Mouse (Mus musculus): ENCODE measurements around the gene Kmt5b. TPM values are rescaled to one million over a fixed set of nuclear protein-coding genes. Genes with fewer than 3 reads are reported as not detected.

Kmt5b gene
- polyA plus RNA-seq, 1 experiment, result 5.6 TPM

- TF ChIP-seq CEBPB (IDR thresholded peaks at IDR 0.05; ENCODE audit: low read depth) (no peak), MYOD1 (IDR thresholded peaks at IDR 0.05; ENCODE audit: control insufficient read depth, insufficient read length, low read depth) (peak; percentile 49), CTCF (IDR thresholded peaks at IDR 0.05; ENCODE audit: control insufficient read depth, insufficient read depth, insufficient read length) (no peak), USF1 (IDR thresholded peaks at IDR 0.05; ENCODE audit: low read depth) (peak; percentile 69), FOSL1 (IDR thresholded peaks at IDR 0.05; ENCODE audit: insufficient read depth, low read length, poor library complexity, severe bottlenecking) (no peak)
- Histone ChIP-seq H3K4me3 (ENCODE audit: insufficient read depth, poor library complexity, severe bottlenecking) (no peak overlapping the region), H3K27me3 (ENCODE audit: control insufficient read depth, insufficient read depth, insufficient read length) (no peaks in the 10 kb centered on the region), H3K79me2 (ENCODE audit: control insufficient read depth, insufficient read depth) (no peaks in the 10 kb centered on the region), H3K79me3 (ENCODE audit: low read depth) (no peaks in the 10 kb centered on the region), H3K36me3 (ENCODE audit: control insufficient read depth, insufficient read depth) (no peaks in the 10 kb centered on the region), H3ac (ENCODE audit: control insufficient read depth, insufficient read length, low read depth) (no peak overlapping the region)
Measured at GRCm38 (mm10) chr19:3840214-3840651, 73.0 kb downstream of the Kmt5b start.

- no peaks in the 10 kb centered on the region for H3K79me2 ChIP-seq (ENCODE audit: control insufficient read depth, insufficient read depth)
- no peak overlapping the region for H3ac ChIP-seq (ENCODE audit: control insufficient read depth, insufficient read length, low read depth)
- H3K79me3 ChIP-seq (ENCODE audit: low read depth), result no peaks in the 10 kb centered on the region
- no peaks in the 10 kb centered on the region for H3K36me3 ChIP-seq (ENCODE audit: control insufficient read depth, insufficient read depth)
- H3K4me3 ChIP-seq (ENCODE audit: insufficient read depth, poor library complexity, severe bottlenecking), result no peak overlapping the region
- TF ChIP-seq CEBPB (IDR thresholded peaks at IDR 0.05; ENCODE audit: low read depth) (no peak), MYOG (IDR thresholded peaks at IDR 0.05; ENCODE audit: control insufficient read depth, extremely low read depth, insufficient read length) (no peak)
- H3K27me3 ChIP-seq (ENCODE audit: control insufficient read depth, insufficient read depth, insufficient read length), result no peaks in the 10 kb centered on the region
Measured at GRCm38 (mm10) chr19:3840685-3841084, 73.5 kb downstream of the Kmt5b start.

DNA sequence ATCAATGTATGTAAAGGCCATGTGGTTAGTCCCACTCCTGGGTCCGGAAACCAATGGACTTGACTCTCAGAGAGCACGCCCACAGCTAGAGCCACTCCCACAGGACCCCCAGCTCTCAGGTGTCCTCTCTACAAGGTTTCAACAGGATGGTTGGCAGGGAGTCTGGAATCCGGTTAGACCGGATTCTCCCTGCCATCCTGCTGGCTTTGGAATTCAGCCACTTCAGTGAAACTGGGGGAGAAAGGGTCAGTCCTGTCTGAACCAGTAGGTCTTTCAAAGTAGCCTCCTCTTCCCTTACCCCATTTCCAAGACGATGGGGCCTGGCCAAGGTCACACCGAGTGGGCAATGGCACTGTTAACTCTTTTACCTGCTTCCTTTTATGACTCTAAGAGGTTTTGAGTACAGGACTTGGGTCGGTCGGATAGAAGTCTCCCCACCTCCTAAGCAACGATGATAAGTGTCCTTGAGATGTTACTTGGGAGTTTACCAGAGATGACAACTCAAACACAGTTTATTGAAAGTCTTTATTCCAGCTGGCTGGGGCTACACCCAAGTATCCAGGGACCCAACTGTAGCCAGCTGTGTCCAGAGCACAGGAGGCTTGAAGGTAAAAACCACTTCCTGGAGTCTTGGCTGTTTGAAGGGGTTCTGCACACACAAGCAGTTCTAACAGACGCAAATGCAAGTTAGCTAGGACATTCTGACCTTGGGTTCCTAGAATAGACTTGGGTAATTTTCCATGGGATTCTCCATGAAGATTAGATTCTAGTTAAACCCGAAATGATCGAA is 75.3 kb downstream of the Kmt5b start:
- TF ChIP-seq MYOG (IDR thresholded peaks at IDR 0.05; ENCODE audit: control insufficient read depth, extremely low read depth, insufficient read length) (no peak), USF1 (IDR thresholded peaks at IDR 0.05; ENCODE audit: low read depth) (no peak), CTCF (IDR thresholded peaks at IDR 0.05; ENCODE audit: control insufficient read depth, insufficient read depth, insufficient read length) (no peak), CEBPB (IDR thresholded peaks at IDR 0.05; ENCODE audit: low read depth) (no peak), FOSL1 (IDR thresholded peaks at IDR 0.05; ENCODE audit: insufficient read depth, low read length, poor library complexity, severe bottlenecking) (no peak), MYOD1 (IDR thresholded peaks at IDR 0.05; ENCODE audit: control insufficient read depth, insufficient read length, low read depth) (no peak), MAX (IDR thresholded peaks at IDR 0.05) (no peak)
- no peaks in the 10 kb centered on the region for H3K27me3 ChIP-seq (ENCODE audit: control insufficient read depth, insufficient read depth, insufficient read length)
- no peaks in the 10 kb centered on the region for H3K79me2 ChIP-seq (ENCODE audit: control insufficient read depth, insufficient read depth)
- H3ac ChIP-seq (ENCODE audit: control insufficient read depth, insufficient read length, low read depth), result no peak overlapping the region
- no peaks in the 10 kb centered on the region for H3K79me3 ChIP-seq (ENCODE audit: low read depth)
- no peak overlapping the region for H3K4me3 ChIP-seq (ENCODE audit: insufficient read depth, poor library complexity, severe bottlenecking)
- no peaks in the 10 kb centered on the region for H3K36me3 ChIP-seq (ENCODE audit: control insufficient read depth, insufficient read depth)

- no peak overlapping the region for H3K4me3 ChIP-seq (ENCODE audit: insufficient read depth, poor library complexity, severe bottlenecking)
- H3K79me3 ChIP-seq (ENCODE audit: low read depth), result no peaks in the 10 kb centered on the region
- TF ChIP-seq FOSL1 (IDR thresholded peaks at IDR 0.05; ENCODE audit: insufficient read depth, low read length, poor library complexity, severe bottlenecking) (no peak), CTCF (IDR thresholded peaks at IDR 0.05; ENCODE audit: control insufficient read depth, insufficient read depth, insufficient read length) (no peak), CEBPB (IDR thresholded peaks at IDR 0.05; ENCODE audit: low read depth) (no peak), MYOD1 (IDR thresholded peaks at IDR 0.05; ENCODE audit: control insufficient read depth, insufficient read length, low read depth) (no peak), USF1 (IDR thresholded peaks at IDR 0.05; ENCODE audit: low read depth) (no peak), MAX (IDR thresholded peaks at IDR 0.05) (no peak), MYOG (IDR thresholded peaks at IDR 0.05; ENCODE audit: control insufficient read depth, extremely low read depth, insufficient read length) (no peak)
- no peaks in the 10 kb centered on the region for H3K36me3 ChIP-seq (ENCODE audit: control insufficient read depth, insufficient read depth)
- H3K79me2 ChIP-seq (ENCODE audit: control insufficient read depth, insufficient read depth), result no peaks in the 10 kb centered on the region
- H3K27me3 ChIP-seq (ENCODE audit: control insufficient read depth, insufficient read depth, insufficient read length), result no peaks in the 10 kb centered on the region
- H3ac ChIP-seq (ENCODE audit: control insufficient read depth, insufficient read length, low read depth), result no peak overlapping the region
Measured at GRCm38 (mm10) chr19:3843629-3844028, 76.4 kb downstream of the Kmt5b start.

- Histone ChIP-seq H3ac (ENCODE audit: control insufficient read depth, insufficient read length, low read depth) (no peak overlapping the region), H3K4me3 (ENCODE audit: insufficient read depth, poor library complexity, severe bottlenecking) (no peak overlapping the region), H3K36me3 (ENCODE audit: control insufficient read depth, insufficient read depth) (no peaks in the 10 kb centered on the region), H3K79me2 (ENCODE audit: control insufficient read depth, insufficient read depth) (no peaks in the 10 kb centered on the region), H3K27me3 (ENCODE audit: control insufficient read depth, insufficient read depth, insufficient read length) (no peaks in the 10 kb centered on the region), H3K79me3 (ENCODE audit: low read depth) (no peaks in the 10 kb centered on the region)
- no peak for TF ChIP-seq USF1 (IDR thresholded peaks at IDR 0.05; ENCODE audit: low read depth)
- no peak for TF ChIP-seq MAX (IDR thresholded peaks at IDR 0.05)
- no peak for TF ChIP-seq FOSL1 (IDR thresholded peaks at IDR 0.05; ENCODE audit: insufficient read depth, low read length, poor library complexity, severe bottlenecking)
- no peak for TF ChIP-seq MYOG (IDR thresholded peaks at IDR 0.05; ENCODE audit: control insufficient read depth, extremely low read depth, insufficient read length)
- TF ChIP-seq CEBPB (IDR thresholded peaks at IDR 0.05; ENCODE audit: low read depth), result no peak
- no peak for TF ChIP-seq CTCF (IDR thresholded peaks at IDR 0.05; ENCODE audit: control insufficient read depth, insufficient read depth, insufficient read length)
- no peak for TF ChIP-seq MYOD1 (IDR thresholded peaks at IDR 0.05; ENCODE audit: control insufficient read depth, insufficient read length, low read depth)
Measured at GRCm38 (mm10) chr19:3844836-3845235, 77.6 kb downstream of the Kmt5b start.

DNA sequence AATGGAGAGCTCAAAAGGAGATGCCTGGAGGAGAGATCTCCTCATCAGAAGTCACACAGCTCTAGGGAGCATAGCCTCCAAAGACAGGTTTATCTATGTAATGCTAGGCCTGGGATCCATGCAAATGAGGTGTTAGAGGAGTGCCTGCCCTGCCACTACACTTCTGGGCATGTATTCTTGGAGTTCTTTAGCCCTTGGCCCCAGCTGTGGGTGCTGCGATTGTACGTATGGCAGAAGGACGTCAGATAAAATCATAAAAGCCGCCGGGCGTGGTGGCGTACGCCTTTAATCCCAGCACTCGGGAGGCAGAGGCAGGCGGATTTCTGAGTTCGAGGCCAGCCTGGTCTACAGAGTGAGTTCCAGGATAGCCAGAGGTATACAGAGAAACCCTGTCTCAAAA is 78.1 kb downstream of the Kmt5b start:
- Histone ChIP-seq H3K4me3 (ENCODE audit: insufficient read depth, poor library complexity, severe bottlenecking) (no peak overlapping the region), H3K36me3 (ENCODE audit: control insufficient read depth, insufficient read depth) (no peaks in the 10 kb centered on the region), H3K79me2 (ENCODE audit: control insufficient read depth, insufficient read depth) (no peaks in the 10 kb centered on the region), H3K27me3 (ENCODE audit: control insufficient read depth, insufficient read depth, insufficient read length) (no peaks in the 10 kb centered on the region), H3ac (ENCODE audit: control insufficient read depth, insufficient read length, low read depth) (no peak overlapping the region), H3K79me3 (ENCODE audit: low read depth) (no peaks in the 10 kb centered on the region)
- TF ChIP-seq CEBPB (IDR thresholded peaks at IDR 0.05; ENCODE audit: low read depth), result no peak
- no peak for TF ChIP-seq MYOG (IDR thresholded peaks at IDR 0.05; ENCODE audit: control insufficient read depth, extremely low read depth, insufficient read length)
- no peak for TF ChIP-seq FOSL1 (IDR thresholded peaks at IDR 0.05; ENCODE audit: insufficient read depth, low read length, poor library complexity, severe bottlenecking)
- no peak for TF ChIP-seq USF1 (IDR thresholded peaks at IDR 0.05; ENCODE audit: low read depth)
- TF ChIP-seq MAX (IDR thresholded peaks at IDR 0.05), result no peak
- TF ChIP-seq MYOD1 (IDR thresholded peaks at IDR 0.05; ENCODE audit: control insufficient read depth, insufficient read length, low read depth), result no peak
- TF ChIP-seq CTCF (IDR thresholded peaks at IDR 0.05; ENCODE audit: control insufficient read depth, insufficient read depth, insufficient read length), result no peak
